Mouse (Mus musculus): Measurements from ENCODE around the gene Per3.

DNA sequence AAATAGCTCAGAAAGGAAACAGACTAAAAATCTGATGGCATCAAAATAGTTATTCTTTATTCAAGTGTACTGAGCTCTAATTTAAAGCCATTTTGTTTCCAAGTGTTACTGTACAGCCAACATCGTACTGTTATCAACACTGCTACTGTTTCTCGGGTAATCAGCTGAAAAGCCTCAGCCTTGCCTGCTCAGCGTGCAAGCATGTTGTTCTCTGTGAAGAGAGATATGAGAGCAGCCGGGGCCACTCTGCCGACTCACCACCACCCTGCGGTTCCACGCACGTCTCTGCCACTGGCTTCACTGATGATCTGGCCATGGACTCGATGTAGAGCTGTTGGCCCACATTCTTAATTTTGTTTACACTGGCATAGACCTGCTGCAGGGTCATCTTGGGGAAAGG, 20.3 kb downstream of the Per3 start:
- no peak for TF ChIP-seq CTCF (IDR thresholded peaks at IDR 0.05; ENCODE audit: low read depth)
- no peak; the same call in 1 of the 2 replicates for TF ChIP-seq EP300 (IDR thresholded peaks at IDR 0.05; ENCODE audit: low read depth)

All from liver, postnatal 0 days (tissue).